Mouse (Mus musculus) ovary, adult 18-20 months (tissue): Measurements from ENCODE around the gene Pxylp1.

ENCODE experiments used
- DNase-seq: peaks from one replicate; pipeline ENCODE4 v3.0.0; 2022; ENCODE audit warnings: low spot score, mixed read lengths

The Pxylp1 gene

DNA sequence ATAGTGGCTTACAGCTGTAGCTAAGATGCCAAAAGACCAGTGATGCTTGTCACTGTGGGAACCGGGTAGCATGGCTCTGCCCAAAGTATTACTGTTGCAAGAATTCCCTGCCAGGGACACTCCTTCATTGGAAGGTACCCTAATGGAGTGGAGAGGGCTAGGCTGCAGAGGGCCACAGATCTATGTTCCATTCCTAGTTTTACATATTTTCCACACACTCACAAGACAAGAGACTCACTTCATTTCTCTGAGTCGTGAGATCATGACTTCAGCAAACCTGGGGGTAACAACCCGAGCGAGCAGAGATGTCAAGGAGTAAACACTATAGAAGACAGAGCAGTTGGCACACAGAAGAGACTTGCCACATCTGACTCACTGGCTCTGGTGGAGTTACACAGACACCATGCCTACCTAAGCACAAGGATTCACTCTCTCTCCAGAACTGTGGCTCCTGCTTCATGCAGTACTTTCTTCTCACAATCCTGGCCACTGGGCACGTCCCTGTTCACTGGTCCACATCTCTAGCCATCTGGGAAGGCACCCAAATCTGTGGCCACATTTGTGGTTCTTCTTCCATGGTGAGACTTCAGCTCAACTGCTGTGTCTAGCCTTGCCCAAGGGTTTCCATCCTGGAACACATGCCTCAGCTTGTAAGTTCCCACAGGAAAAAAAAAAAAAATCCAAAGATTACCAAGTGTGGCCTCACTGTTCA is 31.9 kb downstream of the Pxylp1 start:
- no peak for DNase-seq

DNA sequence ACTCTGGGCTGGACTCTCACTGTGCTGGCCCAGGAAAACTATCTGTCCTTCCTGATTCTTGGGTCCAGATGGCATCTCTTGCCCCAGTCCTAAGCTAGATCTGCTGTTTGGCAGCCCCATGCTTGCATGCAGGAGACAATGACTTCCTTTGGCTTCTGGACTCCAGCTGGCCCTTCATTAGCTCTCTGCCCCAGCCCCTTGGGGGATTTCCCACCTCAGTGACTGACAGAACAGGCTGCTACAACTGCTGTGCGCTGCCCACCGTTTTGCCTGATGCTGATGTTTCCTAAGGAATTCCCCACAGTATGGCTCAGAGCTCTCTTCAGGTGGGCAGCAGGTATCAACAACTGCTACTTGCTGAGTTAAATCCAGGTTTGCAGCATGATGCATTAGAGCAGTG is 33.4 kb downstream of the Pxylp1 start:
- DNase-seq = no peak

DNA sequence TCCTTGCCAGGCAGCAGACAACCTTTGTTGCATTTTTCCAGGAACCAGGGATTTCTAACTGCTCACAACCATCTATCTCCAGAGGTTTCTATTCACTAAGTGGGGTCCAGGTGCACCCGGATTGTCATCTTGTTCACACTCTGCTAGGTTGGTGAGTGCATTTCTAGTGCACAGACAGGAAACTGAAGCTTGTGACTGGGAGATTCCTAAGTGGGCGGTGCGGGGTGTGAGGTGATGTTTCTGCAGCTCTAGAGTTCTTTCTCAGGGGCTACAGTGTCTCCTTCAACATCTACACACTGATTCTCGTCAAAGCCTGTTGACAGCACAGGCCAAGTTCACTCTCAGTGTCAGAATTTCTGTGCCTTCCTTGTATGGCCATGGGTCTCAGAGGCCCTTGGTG is 34.6 kb downstream of the Pxylp1 start:
- no peak for DNase-seq

DNA sequence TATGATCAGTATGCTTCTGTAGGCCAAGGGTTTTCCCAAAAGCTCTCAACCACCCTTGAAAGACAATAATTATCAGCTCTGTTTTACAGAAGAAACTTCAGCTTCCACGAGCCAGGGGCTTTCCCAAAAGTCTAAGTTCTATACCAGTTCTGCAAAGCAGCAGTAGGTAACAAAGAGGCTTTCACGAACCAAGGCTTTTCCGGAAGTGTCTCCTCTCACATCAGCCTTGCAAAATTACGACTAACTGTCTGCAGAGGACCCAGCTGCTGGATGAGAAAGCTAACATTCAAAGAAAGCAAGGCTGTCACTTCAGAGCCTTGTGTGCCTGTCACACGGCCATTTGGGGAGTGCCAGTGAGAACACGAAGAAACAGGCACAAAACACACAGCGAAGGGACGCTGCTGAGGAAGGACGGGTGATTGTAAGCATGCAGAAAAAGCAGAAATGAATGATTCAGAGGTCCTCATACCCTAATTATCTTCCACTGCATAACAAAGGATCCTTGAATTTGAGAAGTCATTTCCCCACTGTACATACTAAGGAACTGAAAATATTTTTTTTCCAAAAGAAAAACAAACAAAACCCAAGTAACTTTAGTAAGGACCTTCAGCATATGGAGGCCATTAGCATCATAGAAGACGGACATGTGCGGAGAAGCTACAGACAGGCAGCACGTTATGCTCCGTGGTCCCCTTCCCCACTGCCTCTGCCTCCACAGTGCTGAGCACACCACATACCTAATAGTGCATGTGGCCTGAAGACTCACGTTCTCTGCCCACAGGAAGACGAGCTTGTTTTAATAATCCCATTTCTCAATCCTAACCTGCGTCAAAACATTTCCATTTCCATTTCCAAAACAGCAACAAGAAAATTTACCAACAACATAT is 38.9 kb downstream of the Pxylp1 start:
- no peak for DNase-seq

DNA sequence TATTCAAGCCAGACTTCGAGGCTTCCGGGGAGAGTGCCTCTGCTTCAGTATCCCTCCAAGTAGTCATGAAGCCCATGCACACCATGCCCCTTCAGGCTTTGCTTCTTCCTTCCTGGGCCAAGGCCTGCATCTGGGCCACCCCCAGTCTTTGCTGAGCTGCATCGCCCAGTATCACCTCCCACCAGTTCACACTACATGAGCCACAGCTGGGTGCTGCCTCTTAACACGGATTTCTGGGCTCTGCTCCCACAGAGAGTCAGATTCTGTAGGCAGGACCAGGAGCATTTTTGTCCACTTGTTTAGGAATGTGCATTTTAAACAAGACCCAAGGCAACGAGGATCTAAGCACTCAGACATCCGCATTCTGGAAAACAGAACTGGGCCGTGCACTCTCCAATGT is 40.8 kb downstream of the Pxylp1 start:
- no peak for DNase-seq

DNA sequence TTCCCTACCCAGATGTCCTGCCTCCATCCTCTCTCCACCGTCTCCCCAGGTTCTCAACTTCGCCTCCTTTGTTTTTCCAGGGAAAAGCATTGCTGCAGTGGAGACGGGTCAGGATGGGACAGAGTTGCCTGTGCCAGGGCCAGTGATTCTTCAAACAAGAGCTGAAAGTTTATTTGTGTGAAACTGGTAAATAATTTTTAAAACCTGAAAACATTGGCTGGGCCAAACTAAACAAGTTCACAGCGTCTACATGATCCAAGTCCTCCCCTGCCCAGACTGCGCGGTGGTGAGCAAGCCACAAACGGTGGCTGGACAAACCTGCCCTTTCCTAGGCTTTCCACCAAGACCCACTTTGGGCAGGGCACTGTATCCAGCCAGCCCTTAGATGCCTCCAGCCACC is 41.4 kb downstream of the Pxylp1 start:
- DNase-seq = no peak

DNA sequence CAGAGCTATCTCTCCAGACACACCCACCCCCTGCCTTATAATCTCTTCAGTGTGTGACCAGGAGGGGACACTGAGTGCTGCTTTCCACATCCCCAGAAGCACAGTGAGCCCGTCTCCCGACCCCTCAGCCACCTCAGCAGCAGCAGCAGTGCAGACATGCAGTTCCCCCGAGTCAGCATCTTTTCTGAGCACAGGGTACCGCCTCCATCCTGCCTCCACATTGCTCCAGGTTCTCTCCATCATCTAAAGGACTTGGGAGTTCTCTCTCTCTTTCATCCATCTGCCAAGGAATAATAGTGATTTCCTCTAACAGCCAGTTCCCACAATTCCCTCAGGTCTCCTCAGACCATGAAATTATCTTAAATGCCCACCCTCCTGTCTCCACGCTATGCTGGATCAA is 43.5 kb downstream of the Pxylp1 start:
- no peak for DNase-seq

DNA sequence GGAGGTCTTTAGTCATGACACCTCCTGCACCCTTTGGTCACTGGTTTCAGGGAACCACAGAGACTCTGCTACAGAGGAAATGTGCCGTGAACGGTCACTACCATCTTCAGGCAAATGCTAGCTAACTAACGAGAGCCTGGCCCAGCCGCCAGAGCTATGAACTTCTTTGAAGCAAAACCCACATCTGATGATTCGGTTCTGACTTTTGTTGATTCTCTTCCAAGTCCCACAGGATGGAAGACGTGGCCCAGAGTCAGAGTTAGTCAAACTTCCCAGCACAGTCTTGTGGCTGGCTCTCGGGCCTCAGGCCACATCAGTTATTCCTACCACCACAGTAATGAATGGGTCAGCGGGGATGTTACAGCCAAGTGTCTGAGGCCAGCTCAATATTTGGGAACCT is 46.1 kb downstream of the Pxylp1 start:
- no peak for DNase-seq

DNA sequence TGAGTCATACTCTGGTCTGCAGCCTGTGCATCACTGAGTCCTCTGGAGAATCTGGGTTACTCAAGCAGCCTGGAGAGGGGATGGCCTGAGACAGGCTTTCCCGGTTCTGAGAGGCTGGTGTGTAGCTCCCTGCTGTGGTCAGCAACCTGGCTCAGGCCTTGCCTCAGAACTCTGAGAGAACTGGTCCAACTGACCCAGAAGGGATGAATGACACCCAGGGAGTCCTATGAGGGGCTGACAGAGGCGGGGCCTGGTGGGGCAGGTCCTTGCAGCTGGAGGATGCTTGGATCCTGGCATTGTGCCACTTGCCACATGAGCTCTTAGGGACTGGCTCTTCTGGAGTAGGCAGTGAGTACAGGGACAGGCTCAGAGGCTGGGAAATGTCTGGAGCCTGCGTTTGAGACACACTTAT is 47.7 kb downstream of the Pxylp1 start:
- DNase-seq = peak; percentile 35

DNA sequence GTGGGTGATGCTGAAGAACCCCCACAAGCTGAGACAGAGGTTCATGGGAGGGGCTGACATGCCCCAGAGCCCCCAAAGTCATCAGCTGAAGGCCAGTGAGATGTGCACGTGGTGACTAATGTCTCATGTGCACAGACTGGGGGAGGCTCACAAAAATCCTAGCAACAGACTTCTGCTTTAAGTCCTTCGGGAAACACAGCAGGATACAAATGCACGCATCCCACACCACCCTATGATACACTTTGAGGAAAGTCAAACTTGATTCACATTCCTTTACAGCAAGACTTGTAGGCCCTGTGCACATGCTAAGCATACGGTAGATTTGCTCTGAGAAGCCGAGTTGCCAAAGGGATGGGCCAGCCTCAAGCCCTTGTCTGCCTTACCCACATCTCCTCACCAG is 53.1 kb downstream of the Pxylp1 start:
- DNase-seq = no peak

DNA sequence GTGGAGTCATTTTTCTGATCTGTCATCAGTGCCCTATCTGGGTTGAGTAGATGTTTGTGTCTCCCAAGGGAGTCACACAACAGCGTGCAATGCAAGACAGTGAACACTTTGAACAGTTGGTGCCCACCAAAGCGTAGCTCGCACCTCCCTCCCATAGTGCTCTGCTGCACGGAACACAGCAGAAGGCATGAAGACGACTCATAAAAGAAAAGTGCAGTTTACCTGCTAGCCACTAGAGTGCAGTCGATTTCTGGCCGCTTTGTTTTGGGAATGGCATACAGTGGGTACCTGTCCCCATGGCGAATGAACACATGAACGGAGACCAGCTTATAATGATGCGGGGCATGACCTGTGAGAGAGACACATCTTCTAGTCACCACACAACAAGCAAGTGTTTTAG is 53.6 kb downstream of the Pxylp1 start:
- DNase-seq = no peak

DNA sequence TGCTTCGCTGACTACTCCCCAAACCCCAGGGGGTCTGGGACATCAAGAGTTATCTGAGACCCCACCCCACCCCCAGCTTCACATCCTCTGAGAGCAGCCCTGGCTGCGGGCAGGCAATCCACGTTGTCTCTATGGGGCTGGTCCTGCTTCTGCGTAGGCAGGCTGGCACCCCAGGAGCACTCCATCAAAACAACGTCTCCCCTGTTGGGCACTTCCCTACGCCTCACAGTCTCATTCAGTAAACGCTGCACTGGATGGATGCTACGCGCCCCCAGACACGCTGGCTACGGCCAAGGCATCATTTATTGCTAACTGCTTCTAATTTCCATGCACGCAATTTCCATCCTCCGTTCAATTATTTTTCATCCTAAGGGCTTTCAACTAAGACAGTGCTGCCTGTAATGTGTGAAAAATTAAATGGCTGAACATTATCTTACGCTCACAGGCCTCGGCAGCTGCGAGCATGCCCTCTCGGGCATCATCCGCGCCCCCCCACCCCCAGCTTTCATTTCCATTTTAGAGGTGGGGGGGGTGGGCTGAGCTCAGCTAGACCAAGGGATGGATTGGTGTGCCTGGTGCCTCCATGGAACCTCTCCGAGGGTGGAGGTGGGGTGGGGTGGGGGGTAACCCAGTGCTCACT is 54.6 kb downstream of the Pxylp1 start:
- DNase-seq = no peak

DNA sequence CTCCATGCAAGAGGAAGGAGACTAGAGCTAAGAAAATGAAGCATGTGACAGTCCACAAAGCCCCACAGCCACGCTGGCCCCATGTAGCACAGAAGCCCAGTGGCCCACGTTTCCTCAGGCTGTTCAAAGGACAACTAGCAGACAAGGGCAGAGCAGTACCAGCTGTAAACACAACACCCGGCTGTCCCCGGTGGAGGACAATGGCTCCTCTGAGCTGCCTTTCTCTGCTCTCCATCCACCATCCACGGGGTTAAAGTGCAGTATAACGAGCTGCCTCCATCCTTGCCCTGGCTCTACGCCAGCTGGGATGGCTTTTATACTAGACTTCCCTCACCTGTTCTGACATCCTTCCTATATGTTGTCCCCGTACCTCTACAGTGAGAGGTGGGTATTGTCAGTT is 55.5 kb downstream of the Pxylp1 start:
- no peak for DNase-seq

DNA sequence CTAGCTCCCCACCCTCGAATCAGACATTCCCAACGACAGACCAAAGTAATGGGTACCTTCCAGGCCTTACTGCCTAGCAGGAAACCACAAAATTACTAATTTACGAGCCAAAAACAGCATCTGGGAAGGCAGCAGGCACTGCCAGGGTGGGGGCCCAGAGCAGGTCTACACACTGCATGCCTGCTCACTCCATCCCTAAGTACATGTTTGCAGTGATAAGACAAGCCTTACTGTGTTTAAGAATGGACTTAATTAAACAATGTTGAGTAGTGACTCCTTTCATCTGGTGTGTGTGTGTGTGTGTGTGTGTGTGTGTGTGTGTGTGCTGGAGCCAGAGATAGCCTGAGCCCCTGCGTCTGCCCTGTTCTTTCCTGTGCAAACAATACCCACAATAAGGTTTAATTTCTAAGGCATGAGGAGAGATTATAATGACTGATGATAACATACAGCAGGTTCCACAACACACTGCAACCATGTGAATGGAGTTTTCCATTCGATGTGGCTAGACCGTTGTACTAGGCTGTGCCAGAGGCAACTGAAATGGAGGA is 57.0 kb downstream of the Pxylp1 start:
- DNase-seq = no peak

DNA sequence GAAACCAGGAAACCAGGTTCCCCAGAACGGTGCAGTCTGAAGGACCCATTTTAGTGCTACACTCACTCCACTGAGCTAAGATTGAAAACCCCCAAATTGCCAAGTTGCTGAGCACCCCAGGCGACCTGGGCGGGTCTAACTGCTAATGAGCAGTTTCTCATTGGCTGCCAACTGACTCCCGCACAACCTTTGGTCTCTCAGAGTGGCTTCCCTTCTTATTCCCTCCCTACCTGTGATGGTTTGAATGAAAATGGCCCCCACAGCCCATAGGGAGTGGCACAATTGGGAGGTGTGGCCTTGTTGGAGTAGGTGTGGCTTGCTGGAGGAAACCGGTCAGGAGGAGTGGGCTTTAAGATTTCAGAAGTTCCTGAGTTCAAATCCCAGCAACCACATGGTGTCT is 58.9 kb downstream of the Pxylp1 start:
- DNase-seq = no peak

DNA sequence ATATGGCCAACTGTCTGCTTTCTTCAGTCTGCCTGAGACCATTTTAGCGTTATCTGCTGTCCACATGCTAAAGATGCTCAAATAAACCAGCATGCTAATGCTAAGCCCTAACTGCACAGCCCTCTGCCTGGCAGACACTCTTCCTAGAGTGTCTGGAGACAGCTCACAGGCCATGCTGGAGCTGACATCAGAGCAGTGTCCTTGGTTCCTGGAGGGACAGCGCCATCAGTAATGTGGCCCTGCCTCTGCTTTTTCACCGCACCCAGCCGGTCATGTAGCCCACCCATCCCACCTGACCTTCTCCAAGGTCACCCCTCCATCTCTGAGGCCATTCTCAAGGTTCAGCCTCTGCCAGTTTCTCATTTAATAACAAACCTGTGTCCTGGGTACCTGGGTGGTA is 60.0 kb downstream of the Pxylp1 start:
- DNase-seq = no peak

DNA sequence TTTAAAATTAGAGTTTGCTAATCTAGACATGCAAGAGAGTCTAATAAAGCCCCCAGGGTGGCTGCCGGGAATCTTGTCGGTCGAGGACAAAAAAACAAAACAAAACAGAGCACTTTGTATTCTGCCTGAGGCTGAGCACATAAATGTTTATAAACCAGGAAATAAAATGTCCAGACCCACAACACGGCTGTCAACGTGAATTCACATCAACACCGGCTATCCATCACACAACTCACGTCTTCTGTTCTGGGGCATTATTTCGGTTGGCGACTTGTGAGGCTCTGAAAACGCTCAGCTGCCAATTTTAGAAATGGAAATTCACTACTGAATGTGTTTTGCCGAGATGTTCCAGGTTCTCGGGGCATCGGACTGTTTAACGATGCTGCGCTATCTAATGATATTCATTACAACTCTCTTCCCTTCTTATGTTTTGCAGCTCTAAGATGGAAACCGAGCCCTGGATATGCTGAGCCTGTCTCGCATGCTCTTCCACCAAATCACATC is 61.6 kb downstream of the Pxylp1 start:
- DNase-seq = no peak

DNA sequence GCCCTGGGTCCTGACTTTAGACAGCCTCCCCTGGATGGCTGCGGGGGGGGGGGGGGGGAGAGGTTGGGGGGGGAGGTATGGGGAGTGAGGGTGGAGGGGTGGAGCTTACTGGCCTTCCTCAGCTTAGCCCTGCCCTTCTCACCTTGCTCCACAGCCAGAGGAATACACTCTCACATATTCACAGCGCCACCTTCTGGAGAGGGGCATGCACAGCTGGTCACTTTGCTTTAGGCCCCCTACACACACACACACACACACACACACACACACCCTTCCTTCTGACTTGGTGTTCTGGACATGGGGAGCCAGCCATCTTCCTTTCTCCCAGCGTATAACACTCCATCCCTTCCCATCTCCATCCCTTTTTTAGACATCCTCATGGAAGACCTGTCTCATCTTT is 62.8 kb downstream of the Pxylp1 start:
- DNase-seq = no peak

DNA sequence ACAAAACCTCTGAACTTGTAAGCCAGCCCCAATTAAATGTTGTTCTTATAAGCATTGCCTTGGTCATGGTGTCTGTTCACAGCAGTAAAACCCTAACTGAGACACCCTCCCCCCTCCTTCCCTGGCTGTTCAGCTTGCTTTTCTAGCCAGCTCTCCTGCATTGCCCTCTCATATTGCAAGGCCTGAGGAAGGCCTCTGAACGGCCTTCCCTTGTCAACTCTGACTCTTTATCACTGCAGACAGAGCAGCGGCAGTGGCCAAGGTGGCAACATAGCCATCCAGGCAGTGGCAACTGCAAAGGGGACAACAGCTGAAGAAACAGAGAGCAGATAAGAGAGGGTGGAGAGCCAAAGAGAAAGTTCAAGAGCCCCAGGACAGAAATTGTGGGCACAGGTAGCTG is 64.4 kb downstream of the Pxylp1 start:
- DNase-seq = no peak

DNA sequence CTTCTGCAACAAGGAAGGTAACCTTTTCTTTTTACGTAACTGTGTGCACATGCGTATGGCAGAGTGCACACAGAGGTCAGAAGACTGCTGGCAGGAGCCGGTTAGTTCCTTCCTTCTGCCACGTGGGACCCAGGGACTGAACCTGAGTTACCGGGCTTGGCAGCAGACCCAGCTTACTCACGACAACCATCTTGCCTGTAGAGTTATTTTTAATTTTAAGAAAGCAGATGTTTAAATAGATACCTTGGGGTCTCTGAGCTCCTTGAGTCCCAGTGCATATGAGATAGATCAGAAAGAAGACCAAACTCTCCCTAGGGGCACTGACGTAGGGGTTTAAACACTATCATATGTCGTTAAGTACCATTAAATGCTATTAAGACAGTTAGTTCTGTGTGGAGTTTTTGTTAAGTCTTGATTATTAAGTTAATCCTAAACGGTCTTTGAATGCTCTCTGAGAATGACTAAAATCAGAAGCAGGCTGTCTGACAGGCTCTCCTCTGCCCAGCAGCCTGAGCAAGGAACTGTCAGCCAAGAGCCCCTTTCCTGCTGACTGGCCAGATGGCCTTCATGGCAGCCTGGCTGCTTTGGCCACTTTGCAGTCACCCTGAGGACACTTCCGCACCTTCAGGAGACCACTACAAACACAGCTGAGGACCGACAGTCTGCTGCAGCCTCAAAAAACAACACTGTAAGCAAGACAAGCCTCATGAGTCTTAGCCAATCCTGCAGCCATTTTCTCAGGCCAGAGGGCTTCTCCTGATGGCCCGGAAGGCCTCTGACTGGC is 65.3 kb downstream of the Pxylp1 start:
- no peak for DNase-seq

DNA sequence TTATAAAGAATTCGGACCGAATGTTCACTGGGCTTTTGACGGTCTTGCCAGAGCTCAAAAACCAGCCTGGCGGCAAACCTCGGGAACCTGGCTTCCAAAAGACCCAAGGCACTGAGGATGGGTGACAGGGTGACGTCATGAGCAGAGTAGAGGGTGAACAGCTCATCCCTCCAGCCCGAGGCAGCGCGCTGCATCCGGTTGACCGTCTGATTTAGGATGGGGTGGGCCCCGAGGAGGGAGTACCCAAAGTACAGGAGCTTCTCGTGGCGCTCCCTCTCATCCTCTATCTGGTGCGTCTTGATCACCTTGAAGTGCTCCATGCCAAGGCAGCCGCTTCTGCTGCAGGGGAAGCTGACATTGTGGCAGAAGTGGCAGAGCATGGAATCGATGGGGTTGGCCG is 67.6 kb downstream of the Pxylp1 start:
- DNase-seq = no peak

DNA sequence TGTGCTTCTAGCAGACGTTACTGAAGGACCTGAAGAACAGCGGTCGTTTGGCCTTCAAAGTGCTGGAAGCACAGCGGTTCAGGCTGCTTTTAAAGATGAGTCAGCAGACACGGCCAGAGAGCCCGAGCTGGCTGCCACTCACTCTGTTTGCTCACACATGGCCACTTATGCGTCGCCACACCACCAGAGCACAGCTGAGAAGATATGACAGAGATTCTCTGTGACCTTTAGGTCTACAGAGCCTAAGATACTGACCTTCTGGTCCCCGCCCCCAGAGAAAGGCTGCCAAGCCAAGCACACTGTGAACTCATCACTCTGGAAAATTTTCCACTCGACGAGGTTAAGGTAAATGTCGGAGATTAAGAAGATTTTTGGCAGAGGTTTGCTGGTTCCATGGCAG is 68.4 kb downstream of the Pxylp1 start:
- peak; percentile 28 for DNase-seq
